Mouse (Mus musculus): Measurements from ENCODE around the gene Uhrf1bp1l. TPM values are rescaled to one million over a fixed set of nuclear protein-coding genes. Genes with fewer than 3 reads are reported as not detected.

The Uhrf1bp1l gene
- polyA plus RNA-seq, 1 experiment from 2014 or later, result 30.0 TPM

DNA sequence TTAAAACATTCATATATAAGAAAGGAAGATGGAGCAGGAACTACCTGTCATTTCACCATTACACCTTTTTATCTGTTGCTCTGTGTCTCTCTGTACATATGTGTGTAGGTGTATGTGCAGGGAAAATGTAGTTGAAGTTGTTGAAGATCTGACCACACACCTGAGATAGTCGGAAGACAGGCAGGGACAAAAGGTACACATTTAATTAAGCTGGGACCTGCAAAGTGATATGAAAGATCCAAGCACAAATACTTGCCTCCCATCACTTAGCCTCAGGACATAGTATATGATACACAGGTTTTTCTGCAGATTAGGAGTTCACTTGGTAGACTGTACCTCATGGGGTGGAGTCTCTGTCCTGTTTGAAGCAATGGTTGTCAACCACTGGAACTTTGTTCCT lies 3.1 kb downstream of the Uhrf1bp1l start:
- ATAC-seq (replicated peaks), result no peak
- 100% methylated on average over 1 of the region's 1 CpGs for WGBS

DNA sequence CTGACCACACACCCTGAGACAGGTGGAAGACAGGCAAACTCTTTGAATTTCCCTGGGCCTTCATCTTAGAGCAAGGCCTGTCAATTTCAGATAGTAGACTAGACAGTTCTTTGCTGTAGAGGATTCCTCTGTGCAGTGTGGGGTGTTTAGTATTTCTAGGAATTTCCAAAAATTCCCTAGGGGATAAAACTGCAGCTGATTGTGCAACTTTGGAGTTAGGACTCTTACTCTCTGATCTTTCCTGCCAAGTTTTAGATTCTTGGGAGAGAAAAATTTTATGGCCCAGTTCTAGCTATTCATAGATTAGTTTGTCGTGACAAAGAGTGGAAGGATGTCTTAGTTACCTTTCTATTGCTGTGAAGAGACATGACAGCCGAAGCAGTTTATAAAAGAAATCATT lies 3.8 kb downstream of the Uhrf1bp1l start:
- H3K4me3 ChIP-seq, result no peak overlapping the region
- no peaks in the 10 kb centered on the region for H3K27me3 ChIP-seq (replicated peaks)
- no peak for ATAC-seq (replicated peaks)
- no peaks in the 10 kb centered on the region for H3K36me3 ChIP-seq (replicated peaks)
- 86% methylated on average over 2 of the region's 2 CpGs for WGBS
- H3K9ac ChIP-seq, result no peak overlapping the region
- no peak overlapping the region for H3K27ac ChIP-seq
- H3K4me1 ChIP-seq, result peaks cover 15% of the 10 kb centered on the region
- no peaks in the 10 kb centered on the region for H3K9me3 ChIP-seq
- no peak overlapping the region for H3K4me2 ChIP-seq

More for the DNA sequence above, 3.1 kb downstream of the Uhrf1bp1l start:
- Histone ChIP-seq H3K27me3 (replicated peaks) (no peaks in the 10 kb centered on the region), H3K36me3 (replicated peaks) (no peaks in the 10 kb centered on the region), H3K27ac (no peak overlapping the region), H3K9ac (no peak overlapping the region), H3K4me3 (no peak overlapping the region), H3K4me1 (peaks cover 15% of the 10 kb centered on the region), H3K9me3 (no peaks in the 10 kb centered on the region), H3K4me2 (no peak overlapping the region)

DNA sequence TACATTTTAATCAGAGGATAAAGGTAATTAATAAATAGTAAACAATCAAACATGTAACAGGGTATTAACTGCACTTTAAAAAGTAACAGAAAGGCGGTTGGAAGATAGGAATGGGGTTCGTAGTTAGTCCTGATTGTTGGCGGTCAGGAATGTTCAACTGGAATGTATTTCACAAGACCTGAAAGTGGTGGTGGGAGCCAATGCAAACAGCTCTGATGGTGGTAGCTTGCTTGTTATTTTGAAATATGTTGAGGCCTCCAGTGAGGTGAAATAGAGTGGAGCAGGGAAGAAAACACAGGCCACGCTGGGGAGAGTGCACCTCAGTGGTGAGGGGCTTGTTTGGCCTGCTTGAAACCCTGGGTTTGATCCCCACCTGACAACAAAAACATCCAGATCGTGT lies 6.3 kb downstream of the Uhrf1bp1l start:
- H3K4me3 ChIP-seq, result no peak overlapping the region
- peaks cover 9% of the 10 kb centered on the region for H3K4me1 ChIP-seq
- H3K27ac ChIP-seq, result no peak overlapping the region
- WGBS, result 82% methylated on average over 5 of the region's 5 CpGs
- H3K36me3 ChIP-seq (replicated peaks), result no peaks in the 10 kb centered on the region
- no peak overlapping the region for H3K9ac ChIP-seq
- H3K27me3 ChIP-seq (replicated peaks), result no peaks in the 10 kb centered on the region
- no peak overlapping the region for H3K4me2 ChIP-seq
- ATAC-seq (replicated peaks), result no peak
- no peaks in the 10 kb centered on the region for H3K9me3 ChIP-seq

DNA sequence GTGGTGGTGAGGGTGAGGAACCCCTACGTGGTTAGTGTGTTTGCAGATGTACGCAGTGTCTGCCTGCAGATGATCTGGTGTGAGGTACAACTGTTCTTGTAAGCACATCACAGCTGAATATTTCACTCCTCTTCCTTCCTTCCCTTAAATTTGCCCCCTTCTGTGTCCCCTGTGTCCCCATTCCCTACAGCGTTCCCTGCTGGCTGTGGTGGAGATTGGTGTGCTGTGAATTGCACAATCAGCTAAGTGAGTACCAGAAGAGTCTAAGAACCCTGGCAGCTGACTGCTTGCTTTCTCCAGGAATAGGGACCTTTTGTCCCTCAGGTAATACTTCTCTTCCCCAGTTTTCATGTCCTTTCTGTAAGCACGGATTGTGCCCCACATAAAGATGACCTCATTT lies 10.4 kb downstream of the Uhrf1bp1l start:
- no peak overlapping the region for H3K4me2 ChIP-seq
- no peaks in the 10 kb centered on the region for H3K9me3 ChIP-seq
- H3K4me1 ChIP-seq, result no peaks in the 10 kb centered on the region
- no peak overlapping the region for H3K9ac ChIP-seq
- H3K27ac ChIP-seq, result no peak overlapping the region
- no peaks in the 10 kb centered on the region for H3K27me3 ChIP-seq (replicated peaks)
- H3K4me3 ChIP-seq, result no peak overlapping the region
- WGBS, result 95% methylated on average over 4 of the region's 4 CpGs
- H3K36me3 ChIP-seq (replicated peaks), result no peaks in the 10 kb centered on the region
- ATAC-seq (replicated peaks), result no peak

DNA sequence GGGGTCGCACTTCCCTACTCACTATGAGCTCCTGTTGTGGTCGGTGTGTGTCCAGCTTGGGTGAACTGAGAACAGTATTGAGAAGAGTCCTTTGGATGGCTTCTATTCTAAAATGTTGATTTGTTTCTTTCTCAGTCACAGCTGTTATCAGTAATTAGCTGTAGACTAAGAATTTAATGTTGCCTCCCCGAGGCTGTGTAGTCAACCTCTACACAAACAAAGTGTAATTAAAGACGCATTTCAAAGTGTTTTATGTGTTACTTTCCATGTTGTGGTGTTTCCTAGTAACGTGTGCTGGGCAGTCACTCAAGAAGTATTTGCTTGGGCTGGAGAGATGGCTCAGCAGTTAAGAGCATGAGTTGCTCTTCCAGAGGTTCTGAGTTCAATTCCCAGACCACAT lies 16.0 kb downstream of the Uhrf1bp1l start:
- no peaks in the 10 kb centered on the region for H3K36me3 ChIP-seq (replicated peaks)
- 90% methylated on average over 5 of the region's 5 CpGs for WGBS
- ATAC-seq (replicated peaks), result no peak

DNA sequence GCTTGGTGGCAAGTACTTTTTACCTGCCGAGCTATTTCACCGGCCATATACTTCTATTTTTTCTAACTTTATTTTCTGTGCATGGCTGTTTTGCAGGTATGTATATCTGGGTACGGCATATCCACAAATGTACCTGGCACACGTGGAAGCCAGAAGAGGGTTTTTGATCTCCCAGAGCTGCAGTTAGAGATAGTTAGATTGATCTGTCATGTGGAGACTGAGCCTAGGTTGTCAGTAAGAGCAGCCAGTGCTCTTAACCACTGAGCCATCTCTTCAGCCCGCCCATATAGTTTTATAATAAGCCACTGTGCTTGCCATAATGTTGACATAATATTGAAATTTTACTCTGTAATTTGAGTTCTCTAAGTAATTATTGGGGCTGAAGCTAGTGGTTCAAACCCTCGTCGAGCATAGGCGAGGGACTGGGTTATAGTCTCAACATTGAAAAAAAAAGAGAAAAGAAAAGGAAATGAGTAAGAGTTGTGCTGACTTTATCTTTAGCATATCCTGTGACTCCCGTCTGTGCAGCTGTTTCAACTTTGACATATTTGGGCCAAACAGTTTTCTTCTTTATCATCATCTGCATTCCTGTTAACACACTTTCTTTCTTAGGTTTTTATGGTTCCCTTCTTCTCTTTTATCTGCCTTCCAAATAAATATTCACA lies 19.8 kb downstream of the Uhrf1bp1l start:
- Histone ChIP-seq H3K9ac (no peak overlapping the region), H3K9me3 (no peaks in the 10 kb centered on the region), H3K4me1 (no peaks in the 10 kb centered on the region), H3K36me3 (replicated peaks) (no peaks in the 10 kb centered on the region), H3K4me3 (no peak overlapping the region), H3K27me3 (replicated peaks) (no peaks in the 10 kb centered on the region), H3K27ac (no peak overlapping the region), H3K4me2 (no peak overlapping the region)
- ATAC-seq (replicated peaks), result no peak
- 88% methylated on average over 9 of the region's 9 CpGs for WGBS

More for the DNA sequence above, 16.0 kb downstream of the Uhrf1bp1l start:
- Histone ChIP-seq H3K9me3 (no peaks in the 10 kb centered on the region), H3K4me1 (no peaks in the 10 kb centered on the region), H3K4me3 (no peak overlapping the region), H3K27ac (no peak overlapping the region), H3K4me2 (no peak overlapping the region), H3K27me3 (replicated peaks) (no peaks in the 10 kb centered on the region), H3K9ac (no peak overlapping the region)

DNA sequence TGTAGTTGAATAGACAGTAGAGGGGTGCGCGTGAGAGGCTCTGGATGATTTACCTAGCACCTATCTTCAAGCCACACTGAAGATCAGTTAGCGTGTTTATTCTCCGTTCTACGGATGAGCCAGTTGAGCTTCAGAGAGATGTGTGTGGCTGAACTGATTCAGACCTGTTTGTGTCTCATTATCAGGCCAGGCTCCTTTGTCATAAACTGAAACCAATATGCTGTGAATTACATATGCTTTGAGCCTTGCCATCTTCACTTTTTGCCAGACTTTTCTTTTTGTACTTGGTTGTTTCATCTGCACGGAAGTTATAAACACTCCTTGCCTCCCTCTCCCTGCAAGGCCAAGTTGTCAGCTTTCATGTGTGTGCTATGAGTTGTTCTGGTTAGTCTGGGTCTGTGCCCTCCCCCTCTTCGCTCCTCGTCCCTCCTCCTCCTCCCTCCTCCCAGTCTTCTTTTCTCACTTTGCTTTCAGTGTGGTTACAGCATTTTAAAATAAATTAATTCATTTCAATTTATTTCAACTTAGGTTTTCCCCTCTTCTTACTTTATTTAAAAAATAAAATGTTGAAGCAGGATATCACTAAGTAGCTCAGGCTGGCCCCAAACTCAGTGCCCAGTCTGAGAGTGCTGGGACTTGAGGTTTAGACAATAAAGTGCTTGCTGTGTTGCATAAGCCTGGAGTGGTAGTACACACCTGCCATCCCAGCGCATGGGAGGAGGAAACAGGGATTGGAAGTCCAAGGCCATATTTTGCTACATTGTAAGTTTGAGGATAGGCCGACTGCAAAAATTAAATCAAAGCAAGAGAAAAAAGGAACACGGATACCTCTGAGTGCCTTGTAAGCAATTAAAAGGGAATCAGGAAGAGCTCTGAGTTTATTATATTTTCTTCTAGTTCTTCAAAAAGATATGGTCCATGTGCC lies 21.3 kb downstream of the Uhrf1bp1l start:
- Histone ChIP-seq H3K9ac (no peak overlapping the region), H3K27ac (no peak overlapping the region), H3K36me3 (replicated peaks) (no peaks in the 10 kb centered on the region), H3K4me2 (no peak overlapping the region), H3K4me3 (no peak overlapping the region), H3K27me3 (replicated peaks) (no peaks in the 10 kb centered on the region), H3K9me3 (no peaks in the 10 kb centered on the region), H3K4me1 (no peaks in the 10 kb centered on the region)
- ATAC-seq (replicated peaks), result no peak
- WGBS, result 93% methylated on average over 11 of the region's 11 CpGs

DNA sequence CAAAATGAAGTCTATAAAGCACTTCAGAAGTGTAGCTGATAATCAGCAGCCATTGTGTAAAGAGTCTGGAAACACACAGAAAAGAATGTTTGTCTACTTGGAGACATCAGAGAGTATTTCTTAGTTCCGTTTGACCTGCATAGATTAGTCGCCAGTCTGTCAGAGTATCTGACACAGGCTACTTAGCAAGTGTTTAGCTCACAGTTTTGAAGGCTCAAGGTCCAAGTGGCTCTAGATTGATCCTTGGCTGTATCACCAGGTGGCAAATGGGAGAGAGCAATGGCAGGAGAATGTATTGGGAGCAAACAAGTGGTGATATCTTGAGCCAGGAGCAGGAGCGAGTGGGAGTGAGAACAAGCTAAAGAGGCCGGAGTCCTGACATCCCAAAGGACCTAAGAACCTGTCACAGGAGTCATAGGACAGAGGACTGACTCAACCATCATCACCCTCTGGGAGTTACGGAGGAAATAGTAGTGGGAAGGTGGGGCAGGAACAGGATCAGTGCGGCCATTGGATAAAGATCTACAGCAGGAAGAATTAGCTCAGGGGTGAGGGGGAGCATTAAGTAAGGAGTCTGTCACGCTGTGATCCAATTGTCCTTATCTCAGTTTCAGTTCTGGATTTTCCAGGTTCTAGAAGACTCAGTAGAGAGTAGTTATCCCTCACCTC lies 23.7 kb downstream of the Uhrf1bp1l start:
- Histone ChIP-seq H3K9me3 (no peaks in the 10 kb centered on the region), H3K9ac (no peak overlapping the region), H3K36me3 (replicated peaks) (no peaks in the 10 kb centered on the region), H3K27me3 (replicated peaks) (no peaks in the 10 kb centered on the region), H3K4me1 (no peaks in the 10 kb centered on the region), H3K27ac (no peak overlapping the region), H3K4me2 (no peak overlapping the region), H3K4me3 (no peak overlapping the region)
- no peak for ATAC-seq (replicated peaks)
- WGBS, result 79% methylated on average over 7 of the region's 7 CpGs

DNA sequence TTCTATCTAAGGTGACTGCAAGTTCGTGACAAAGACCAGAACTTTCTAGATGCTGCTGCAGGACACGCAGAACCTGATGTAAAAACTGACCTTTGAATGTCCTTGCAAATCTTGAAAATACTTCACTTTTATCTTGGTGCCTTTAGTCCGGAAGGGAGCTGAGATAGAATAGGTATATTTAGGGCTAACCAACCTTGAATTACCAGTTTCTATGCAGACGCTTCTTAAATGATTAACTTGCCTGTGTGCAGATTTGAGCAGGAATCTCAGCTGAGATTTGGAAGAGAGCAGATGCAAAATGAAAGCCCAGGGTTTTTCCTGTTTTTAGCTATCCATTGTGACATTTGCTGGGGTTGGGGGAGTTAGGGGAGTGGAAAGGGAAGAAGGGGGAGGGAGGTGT lies 24.3 kb downstream of the Uhrf1bp1l start:
- Histone ChIP-seq H3K4me3 (no peak overlapping the region), H3K27ac (no peak overlapping the region), H3K36me3 (replicated peaks) (no peaks in the 10 kb centered on the region), H3K4me2 (no peak overlapping the region), H3K4me1 (no peaks in the 10 kb centered on the region), H3K9me3 (no peaks in the 10 kb centered on the region), H3K27me3 (replicated peaks) (no peaks in the 10 kb centered on the region), H3K9ac (no peak overlapping the region)
- no peak for ATAC-seq (replicated peaks)
- WGBS, result 92% methylated on average over 4 of the region's 4 CpGs

DNA sequence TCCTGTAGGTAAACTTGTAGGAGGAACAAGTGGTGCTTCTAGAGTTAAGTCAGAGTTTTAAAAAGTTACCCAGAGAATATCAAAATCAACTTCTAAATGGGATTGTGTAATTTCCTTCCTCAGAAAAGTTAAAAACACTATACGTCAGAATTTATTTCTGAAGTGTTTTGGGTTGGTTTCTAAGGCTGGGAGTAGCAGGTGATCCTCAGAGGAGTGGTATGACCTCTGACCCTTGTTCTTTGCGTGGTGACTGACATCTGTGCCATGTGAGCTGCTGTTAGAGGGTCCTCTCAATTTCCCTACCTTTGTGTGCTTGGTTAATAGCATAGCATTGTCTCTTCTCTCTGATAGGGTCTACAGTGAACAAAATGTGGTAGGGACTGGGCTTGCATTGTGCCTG lies 27.1 kb downstream of the Uhrf1bp1l start:
- Histone ChIP-seq H3K4me1 (no peaks in the 10 kb centered on the region), H3K4me3 (no peak overlapping the region), H3K4me2 (no peak overlapping the region), H3K9me3 (no peaks in the 10 kb centered on the region), H3K27me3 (replicated peaks) (no peaks in the 10 kb centered on the region), H3K27ac (no peak overlapping the region), H3K36me3 (replicated peaks) (no peaks in the 10 kb centered on the region), H3K9ac (no peak overlapping the region)
- 56% methylated on average over 2 of the region's 2 CpGs for whole genome bisulfite sequencing
- ATAC-seq (replicated peaks), result no peak

DNA sequence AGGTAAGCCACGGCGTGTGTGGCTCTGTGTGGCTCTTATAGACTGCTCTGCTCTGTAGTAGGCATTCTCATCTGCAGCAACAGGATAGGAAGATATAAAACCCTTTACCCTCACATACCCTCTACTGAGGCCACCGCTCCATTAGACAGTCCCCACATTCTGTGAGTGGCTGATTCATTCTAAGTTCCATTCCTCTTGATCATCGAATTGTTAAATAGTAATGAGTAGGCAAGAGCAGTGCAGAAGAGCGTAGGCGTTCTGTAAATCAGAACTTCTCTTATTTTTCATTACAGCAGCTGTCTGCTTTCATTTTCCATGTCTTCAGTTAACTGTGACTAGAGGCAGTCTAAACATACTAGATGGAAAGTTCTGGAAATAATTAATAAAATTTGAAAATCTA lies 31.2 kb downstream of the Uhrf1bp1l start:
- no peak for ATAC-seq (replicated peaks)
- H3K36me3 ChIP-seq (replicated peaks), result 0 out of 2 replicates have a peak, but pooled peaks cover 3% of the 10 kb centered on the region
- H3K27ac ChIP-seq, result no peak overlapping the region
- no peak overlapping the region for H3K9ac ChIP-seq
- H3K9me3 ChIP-seq, result no peaks in the 10 kb centered on the region
- H3K4me1 ChIP-seq, result no peaks in the 10 kb centered on the region
- WGBS, result 94% methylated on average over 6 of the region's 6 CpGs
- no peak overlapping the region for H3K4me2 ChIP-seq
- no peaks in the 10 kb centered on the region for H3K27me3 ChIP-seq (replicated peaks)
- H3K4me3 ChIP-seq, result no peak overlapping the region

DNA sequence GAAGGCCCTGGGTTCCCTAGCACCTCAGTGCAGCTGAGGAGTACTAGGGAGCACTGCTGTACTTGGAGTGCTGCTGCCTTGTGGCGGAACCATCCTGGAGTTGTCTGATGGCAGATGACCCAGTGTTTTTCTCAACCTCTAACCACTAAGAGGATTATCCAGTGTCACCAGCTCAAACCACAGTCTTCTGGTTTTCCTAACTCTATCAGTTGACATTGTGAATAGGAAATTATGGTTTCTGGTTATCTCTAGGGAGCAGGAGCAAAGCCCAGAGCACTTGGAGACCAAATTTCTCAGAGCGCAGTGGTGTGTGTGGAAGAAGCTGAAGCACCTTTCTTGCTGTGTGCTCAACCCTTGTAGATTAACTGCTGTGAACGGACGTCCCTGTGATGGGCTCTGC lies 47.1 kb downstream of the Uhrf1bp1l start:
- no peak for ATAC-seq (replicated peaks)
- H3K27me3 ChIP-seq (replicated peaks), result no peaks in the 10 kb centered on the region
- no peaks in the 10 kb centered on the region; the same call in 1 of the 2 replicates for H3K36me3 ChIP-seq (replicated peaks)
- no peak overlapping the region for H3K27ac ChIP-seq
- WGBS, result 91% methylated on average over 4 of the region's 4 CpGs
- H3K9me3 ChIP-seq, result no peaks in the 10 kb centered on the region
- no peak overlapping the region for H3K9ac ChIP-seq
- no peak overlapping the region for H3K4me2 ChIP-seq
- no peak overlapping the region for H3K4me3 ChIP-seq
- no peaks in the 10 kb centered on the region for H3K4me1 ChIP-seq
